Mouse (Mus musculus): ENCODE results near the gene Fstl5.

GRCm38 (mm10) chr3:76025523-76025922 lies 48.5 kb upstream of the Fstl5 start:
- TF ChIP-seq POLR2A (IDR thresholded peaks at IDR 0.05; ENCODE audit: borderline replicate concordance, control insufficient read depth, low read depth, low read length) = no peak
- no peak for TF ChIP-seq CTCF (IDR thresholded peaks at IDR 0.05; ENCODE audit: control insufficient read depth, insufficient read depth, low read length)

Data from bone marrow, adult 2 months (tissue).